Mouse (Mus musculus): Measurements from ENCODE around the gene Nxnl1.

Nxnl1 gene

DNA sequence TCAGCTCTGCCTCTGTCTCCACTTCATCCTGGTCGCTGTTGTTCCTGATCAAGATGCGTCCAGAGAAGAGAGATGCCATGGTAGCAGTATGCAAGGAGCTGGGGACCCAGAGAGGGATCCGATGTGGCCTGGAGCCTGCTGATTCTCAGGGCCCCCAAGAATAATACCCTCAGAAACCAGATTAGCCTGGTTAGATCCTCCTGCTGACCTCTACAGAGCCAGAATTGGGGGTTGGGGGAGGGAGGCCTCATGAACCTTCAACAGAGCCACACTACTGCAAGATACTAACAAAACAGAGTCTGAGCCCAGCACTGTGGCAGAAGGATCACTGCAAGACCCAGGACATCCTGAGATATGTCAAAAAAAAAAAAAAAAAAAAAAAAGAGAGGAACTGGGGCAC, at the start of gene Nxnl1:
TSS of gene Nxnl1 (minus strand) at position 101 of the 400 bp plus-strand sequence.
- DNase-seq: no peak

DNA sequence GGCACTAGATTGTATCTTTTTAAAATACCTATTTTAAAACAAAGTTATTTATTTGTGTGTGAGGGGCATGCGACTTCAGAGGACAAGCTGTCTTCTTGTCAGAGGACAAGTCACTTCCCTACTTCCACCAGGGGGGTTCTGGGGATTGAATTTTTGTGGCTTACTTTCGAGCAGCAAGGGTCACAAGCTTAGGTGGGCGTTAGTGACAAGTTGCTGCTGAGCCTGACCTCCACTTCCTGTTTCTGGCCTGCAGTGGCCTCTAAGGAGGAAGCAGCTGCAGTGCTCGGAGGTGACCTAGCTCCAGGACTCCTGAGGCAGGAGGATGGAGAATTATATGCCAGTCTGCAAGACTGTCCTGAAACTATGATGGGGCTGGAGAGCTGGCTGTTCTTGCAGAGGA, 47.0 kb upstream of the Nxnl1 start:
- DNase-seq: no peak

DNA sequence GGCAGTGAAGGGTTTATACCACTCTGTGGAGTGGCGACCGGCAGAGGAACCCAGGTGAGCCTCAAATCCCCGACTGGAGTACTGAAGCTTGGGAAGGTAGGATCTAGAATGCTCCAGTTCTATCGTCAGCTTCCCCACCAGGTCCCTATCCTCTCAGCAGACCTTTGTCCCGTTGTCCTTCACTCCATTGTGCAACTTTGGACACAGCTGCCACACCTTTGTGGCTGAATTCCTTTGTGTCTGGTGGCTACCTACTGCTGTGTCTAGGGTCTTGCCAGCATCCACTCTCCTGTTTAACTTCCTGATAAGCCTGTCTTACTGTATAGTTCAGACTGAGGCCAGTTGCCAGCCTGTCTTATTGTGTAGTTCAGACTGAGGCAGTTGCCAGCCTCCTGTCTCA, 45.7 kb upstream of the Nxnl1 start:
- DNase-seq: no peak

DNA sequence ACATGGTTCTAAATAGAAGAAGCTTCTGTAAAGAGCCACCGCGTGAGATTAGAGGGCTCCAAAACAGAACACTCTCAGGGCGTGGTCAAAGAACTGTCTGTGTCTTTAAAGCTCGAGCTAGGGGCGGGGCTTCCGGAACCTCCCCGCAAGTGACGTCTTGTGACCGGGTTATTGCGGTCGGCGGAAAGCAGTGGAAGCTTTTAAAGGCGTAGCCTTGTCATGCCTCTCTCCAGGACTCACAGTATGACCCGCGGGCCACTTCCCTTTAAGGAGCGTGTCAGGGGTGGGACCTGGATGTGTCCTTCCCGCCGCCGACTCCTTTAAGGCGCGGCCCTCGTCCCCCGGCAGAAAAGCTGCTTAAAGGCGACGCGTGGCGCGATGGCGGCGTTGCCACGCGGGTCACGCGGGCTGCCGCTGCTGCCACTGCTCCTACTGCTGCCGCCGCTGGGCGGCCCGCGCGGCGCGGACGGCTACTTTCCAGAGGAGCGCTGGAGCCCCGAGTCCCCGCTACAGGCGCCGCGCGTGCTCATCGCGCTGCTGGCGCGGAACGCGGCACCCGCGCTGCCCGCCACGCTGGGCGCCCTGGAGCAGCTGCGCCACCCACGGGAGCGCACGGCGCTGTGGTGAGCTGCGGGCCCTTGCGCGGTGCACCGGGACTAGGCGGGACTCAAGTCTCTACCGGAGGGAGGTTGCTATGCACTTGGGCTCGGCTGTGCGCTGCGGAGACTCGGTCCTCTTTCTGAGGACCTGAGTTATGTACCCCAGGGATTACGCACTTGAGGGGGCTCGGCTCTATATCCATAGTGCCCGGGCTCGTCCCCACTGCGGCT, 44.6 kb upstream of the Nxnl1 start, which contains the start of gene Colgalt1:
TSS of gene Colgalt1 (plus strand) at position 177 of the 830 bp plus-strand sequence.
- DNase-seq: peak; percentile 98 to 99

DNA sequence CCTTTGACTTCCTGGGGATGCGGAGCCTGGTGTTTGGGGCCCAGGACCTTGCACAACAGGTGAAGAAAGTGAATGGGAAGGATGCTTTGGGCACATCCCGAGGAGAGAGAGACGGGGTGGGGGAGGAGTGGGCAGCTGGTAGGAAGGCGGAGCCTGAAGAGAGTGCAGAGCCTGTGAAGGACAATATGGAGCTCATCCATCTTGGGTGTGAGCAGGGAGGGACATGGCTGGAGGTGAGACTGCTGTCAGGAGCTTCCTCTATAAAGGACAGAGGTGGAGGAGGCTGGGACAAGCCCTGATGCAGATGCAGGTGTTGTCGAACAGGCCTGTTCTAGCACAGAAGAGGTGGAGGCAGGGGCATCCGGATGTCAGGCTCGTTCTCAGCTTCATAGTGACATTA, 37.6 kb upstream of the Nxnl1 start:
- no peak for DNase-seq

DNA sequence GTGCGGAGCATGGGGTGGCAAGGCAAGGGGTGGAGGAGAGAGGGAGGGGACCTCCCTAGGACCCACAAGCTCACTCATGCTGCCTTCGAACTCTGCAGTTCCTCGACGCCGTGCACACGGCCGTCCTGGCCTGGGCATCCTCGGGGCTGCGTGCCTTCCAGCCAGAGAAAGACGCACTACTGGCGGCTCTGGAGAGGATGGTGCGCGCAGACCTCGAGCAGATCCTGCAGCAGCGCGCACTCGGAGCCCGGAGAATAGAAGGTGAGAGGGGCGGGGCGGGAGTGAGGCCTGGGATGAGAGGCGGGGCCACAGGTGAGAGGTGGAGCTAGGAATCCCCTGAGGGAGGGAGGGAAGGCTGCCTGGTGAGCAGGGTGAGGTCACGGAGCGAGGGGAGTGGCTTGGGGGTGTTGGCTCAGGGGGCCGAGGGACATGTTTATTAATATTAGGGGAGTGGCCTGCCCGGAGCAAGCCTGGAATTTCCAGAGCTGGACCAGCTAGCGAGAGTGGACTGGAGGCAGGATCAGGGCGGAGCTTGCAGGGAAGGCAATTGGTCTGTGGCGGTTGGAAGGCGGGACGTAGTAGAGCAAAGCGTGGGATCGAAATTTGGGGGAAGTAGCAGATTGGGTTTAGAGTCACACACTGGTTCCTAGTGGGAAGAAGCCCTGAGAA, 36.4 kb upstream of the Nxnl1 start:
- peak; percentile 92 to 94 for DNase-seq

DNA sequence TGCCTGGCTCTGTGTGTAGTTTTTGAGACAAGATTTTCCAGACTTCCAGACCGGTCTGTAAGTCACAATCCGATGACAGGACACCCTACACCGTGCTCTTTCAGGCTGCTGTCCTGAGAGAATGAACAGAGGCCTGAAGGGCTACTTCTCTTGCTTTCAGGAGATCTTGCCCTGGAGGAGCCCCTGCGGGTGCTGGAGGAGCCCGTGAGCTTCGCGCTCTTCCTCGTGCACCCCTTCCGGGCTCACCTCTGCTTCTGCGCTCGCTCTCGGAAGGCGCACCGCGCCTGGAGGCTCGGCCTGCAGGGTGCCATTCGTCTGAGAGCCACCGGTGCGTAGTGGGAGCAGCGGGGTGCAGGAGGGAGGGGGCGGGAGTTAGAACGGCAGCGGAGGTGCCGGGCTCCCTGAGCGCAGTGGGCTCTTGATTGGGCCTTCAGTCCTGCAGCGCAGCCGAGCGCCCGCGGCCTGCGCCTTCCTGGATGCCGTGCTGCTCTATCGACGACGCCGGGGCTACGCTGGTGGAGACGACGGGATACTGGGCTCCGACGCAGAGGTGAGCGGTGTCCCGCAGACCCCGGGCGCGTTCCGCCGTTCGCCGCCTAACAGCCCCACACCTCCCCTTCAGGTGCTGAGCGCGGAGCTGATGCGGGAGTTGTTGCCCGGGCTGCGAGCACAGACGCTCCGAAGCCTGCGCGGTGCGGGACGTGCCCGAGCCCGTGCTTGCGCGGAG, 35.7 kb upstream of the Nxnl1 start:
- no peak for DNase-seq

DNA sequence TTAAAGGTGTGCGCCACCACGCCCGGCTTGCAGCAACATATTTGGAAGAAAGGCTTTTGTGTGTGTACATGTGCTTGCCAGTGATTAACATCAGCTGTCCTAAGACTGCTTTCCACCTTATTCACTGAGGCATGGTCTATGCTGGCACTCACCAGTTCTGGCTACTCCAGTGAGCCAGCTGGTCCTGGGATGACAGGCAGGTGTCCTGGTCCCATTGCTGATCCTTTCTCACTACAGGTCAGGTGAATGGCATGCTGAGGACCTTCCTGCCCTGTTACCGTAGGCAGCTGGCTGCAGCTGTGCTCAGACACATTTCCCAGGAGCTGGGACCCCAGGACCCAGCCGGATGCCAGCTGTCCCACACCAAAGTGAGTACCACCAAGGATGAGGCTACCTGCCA, 32.4 kb upstream of the Nxnl1 start:
- no peak for DNase-seq

DNA sequence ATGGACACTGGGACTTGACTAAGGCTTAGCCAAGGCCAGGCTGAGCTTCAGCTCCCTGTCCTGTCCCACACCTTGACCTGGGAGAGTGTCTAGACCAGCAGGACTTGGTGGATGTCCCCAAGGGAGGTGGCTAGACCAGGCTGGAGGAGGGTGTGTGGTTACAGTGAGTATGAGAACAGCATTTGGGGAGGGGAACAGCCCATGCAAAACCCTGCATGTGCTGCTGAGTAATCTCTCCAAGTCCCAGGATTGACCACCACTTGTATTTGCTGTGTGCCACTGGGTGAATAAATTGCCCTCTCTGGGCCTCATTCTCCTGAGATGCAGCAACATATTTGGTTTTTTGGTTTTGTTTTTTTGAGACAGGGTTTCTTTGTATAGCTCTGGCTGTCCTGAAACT, 32.0 kb upstream of the Nxnl1 start:
- DNase-seq: no peak

DNA sequence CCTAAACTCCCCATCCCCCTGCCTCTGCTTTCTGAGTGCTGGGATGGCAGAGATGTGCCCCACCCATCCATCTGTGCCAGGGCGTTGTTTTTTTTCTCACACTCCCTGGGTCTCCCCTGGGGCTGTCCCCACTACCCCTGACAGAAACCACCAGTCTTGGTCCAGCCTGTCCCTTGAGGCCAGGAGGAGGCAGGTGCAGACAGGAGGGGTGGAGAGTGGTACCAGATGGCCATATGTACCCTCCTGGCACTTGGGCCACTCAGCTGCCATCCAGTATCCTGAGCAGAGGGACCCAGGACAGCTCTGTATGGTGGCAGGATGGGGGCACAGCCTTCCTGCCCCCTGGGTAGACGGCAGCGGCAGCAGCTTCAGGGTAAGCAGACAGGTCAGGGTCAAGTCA, 31.1 kb upstream of the Nxnl1 start, which contains the start of gene Fam129c:
TSS of gene Fam129c (plus strand) at position 198 of the 400 bp plus-strand sequence.
- DNase-seq: no peak

DNA sequence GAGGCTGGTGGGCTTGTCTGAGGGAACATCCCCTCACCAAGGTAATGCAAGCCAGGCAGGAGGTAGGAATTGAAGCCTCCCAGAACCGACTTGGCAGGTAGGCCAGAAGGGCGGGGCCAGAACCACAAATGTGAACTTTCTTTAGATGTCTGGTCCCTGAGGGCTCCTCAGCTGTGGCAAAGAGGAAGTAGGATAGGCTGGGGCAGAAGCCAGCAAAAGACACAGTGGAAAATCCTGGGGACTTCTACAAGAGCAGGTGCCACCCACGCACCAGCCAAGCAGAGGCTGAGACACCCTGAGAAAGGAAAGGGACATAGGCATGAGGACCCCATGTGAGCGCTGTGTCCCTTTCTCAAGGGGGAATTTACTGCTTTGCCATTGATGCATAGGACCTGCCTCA, 30.4 kb upstream of the Nxnl1 start:
- DNase-seq: no peak

DNA sequence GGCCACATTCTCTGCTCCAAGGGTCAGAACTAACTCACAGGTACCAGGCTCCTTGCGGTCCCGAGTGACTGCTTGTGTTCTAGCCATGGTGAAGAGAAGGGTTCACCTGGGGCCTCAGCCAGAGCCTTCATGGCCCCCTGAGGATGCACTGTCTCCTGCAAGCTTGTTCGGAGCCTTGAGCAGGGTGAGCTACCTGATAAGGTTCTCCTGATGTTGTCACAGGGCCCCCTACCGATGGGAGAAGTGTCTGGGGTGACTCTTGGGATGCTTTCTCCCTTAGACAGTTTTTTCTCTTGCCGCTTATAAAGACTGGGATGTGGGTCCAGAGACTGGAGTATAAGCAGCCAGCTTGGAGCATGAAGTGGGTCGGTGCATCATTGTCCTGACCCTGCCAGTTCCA, 30.0 kb upstream of the Nxnl1 start:
- no peak for DNase-seq

DNA sequence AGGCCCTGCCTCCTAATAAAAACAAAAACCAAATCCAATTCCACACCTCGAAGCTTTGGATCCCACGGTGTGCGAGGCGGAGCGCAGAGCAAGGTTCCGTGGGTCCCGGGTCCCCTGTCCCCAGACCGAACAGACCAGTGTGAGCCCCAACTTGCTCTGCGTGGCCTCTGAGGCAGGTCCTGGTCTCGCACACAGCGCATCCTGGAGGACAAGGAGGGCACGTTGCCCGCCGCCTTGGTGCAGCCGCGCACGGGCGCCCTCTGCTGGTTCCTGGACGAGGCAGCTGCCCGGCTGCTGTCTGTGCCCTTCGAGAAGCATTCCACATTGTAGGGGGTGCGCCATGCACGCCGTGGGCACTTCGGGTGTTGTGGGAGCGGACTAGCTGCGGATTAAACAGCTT, 29.5 kb upstream of the Nxnl1 start:
- peak; percentile 88 to 97 for DNase-seq

DNA sequence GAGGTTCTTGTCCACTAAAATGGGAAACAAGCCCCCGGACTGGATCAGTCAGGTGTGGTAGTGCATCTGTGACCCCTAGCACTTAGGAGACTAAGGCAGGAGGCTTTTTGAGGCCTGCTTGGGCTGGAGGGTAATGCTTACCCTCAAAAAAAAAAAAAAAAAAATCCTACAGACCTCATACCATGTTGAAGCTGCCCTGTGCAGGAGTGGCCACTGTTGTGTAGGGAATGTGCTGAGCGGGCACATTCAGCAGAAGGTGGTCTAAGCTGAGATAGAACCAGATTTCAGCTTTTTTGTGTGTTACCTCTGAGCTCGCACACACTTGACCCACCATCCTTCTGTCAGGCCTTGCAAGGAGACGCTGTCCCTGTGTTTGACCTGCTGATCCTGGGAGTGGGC, 27.9 kb upstream of the Nxnl1 start:
- DNase-seq: no peak

DNA sequence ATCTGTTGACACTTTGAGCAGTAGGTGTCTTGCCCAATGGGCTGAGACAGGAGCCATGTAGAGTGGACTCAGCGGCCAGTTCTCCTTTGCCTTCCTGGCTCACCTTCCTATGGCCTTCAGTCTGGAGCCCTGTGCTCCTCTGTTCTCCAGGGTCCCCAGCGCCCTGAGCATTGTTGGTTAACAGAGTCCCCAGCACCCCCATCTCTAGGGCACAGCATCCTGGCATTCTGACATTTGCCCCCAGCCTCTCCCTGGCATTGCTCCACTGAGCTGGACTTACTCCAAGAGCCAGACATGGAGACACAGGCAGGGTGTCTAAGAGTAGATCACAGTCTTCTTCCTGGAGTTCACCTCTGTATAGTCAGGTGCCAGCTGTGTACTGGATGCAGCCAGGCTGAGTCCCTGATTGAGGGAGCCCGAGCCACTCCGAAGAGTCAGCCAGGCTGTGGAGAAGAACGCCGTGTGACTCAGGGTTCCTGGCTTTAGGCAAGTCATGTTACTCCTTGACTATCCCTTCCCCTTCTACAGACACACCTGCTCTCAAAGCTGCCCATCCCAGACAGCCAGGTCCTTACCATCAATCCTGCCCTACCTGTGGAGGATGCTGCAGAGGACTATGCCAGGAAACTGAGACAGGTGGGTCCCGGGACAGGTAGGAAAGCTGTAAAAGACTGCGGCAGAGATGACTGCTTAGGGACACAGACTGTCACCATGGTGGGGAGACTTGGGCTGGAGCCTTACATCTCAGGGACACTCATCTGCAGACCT, 27.3 kb upstream of the Nxnl1 start:
- peak; percentile 30 to 40 for DNase-seq

DNA sequence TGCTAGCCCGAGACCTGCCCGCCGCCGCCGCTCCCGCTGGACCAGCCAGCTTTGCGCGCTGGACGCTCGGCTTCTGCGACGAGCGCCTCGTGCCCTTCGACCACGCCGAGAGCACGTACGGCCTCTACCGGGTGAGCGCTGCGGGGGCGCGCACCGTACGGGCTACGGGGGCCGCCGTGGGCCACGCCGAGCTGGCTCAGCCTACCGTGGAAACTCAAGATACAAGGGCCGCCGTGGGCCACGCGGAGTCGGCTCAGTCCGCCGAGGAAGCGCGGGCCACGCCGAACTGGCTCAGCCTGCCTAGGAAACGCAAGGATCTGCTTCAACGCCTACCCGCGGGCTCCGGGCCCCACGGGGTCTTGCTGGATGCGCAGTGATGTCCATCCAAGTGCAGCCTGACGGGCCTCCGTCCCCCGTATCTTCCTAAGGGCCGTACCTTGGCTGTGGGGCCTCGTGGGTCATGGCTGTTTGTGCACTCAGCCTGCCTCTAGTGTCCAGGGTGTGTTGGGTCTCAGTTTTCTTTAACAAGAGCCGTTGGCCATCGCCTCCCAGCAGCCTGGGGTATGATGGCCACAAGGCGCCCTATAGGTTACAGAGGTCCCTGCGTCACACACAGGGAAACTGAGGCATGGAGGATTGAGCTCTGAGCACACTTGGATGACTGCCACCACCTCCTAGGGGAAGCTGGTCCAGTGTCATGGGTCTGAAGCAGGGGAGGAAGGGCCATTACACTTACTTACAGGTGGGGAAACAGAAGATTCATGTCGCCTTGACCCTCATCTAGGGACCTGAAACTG, 26.2 kb upstream of the Nxnl1 start:
- peak; percentile 84 to 89 for DNase-seq

DNA sequence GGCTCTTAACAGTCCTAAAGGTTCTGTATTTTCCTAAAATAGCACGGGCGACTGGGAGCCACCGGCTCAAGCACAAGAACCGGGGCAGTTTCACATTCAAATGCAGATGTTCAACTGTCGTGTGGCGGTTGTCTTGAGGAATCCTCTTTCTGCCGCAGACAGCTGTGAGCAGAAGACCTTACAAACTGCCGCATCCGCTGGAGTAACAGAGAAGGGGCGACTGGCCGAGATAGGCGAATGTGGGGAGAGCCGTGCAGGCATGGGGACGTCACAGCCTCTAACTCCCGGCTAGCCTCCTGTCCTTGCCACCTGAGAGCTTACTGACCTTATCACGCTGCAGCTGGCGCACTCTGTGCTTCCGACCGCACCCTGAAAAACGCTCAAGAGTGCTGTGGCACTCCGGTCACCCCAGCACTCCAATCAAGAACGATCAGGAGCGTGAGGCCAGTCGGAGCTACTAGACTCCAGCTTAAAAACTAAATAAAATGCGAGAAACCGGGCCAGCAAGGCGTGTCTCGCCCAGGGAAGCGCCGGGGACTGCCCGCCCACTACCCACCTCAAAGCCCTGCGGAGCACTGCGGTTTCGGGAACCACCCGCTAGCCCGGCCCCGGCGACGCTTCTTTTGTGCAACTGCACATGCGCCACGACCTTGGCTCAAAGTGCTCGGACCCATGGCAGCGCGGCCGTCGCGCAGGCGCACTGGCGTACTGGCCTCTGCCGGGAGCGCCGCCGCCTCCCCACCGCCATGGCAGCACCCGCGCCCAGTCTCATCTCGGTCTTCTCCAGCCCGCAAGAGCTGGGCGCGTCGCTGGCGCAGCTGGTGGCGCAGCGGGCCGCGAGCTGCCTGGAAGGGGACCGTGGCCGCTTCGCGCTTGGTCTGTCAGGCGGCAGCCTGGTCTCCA, 25.3 kb upstream of the Nxnl1 start, which contains the start of gene Pgls:
TSS of gene Pgls (plus strand) at position 706 of the 903 bp plus-strand sequence.
- peak; percentile 97 to 98 for DNase-seq

DNA sequence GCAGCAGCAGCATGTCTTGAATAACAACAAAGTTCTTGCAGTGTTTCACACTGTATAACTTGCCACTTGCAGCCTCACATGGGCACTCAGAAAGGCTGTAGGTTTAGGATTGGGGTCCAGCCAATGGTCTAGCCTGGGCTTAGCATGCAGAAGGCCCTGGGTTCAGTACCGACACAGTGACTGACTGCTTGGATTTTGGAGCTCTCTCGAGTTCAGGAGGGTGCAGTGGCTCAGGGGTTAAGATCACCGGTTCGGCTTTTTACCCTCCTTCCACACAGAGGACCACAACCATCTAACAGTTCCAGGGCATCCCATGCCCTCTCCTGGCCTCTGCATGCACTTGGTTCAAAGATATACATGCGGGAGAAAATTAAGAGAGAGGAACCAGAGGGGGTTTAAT, 24.6 kb upstream of the Nxnl1 start:
- no peak for DNase-seq

DNA sequence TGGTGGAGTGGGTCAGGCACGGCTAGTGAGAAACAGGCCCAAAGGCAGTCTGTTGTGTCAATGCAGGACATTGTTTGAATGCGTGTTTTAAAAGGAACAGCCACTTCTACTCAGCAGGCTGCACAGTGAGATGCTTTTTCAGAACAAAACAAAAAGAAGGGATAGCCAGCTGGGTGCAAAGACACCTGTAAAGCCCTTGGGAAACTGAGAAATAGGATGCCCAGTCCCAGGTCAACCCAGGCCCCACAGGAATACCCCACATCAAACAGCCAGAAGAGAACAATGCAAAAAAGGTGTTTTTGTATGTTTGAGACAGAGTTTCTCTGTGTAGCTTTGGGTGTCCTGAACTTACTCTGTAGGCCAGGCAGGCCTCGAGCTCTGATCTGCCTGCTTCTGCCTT, 22.4 kb upstream of the Nxnl1 start:
- no peak for DNase-seq

DNA sequence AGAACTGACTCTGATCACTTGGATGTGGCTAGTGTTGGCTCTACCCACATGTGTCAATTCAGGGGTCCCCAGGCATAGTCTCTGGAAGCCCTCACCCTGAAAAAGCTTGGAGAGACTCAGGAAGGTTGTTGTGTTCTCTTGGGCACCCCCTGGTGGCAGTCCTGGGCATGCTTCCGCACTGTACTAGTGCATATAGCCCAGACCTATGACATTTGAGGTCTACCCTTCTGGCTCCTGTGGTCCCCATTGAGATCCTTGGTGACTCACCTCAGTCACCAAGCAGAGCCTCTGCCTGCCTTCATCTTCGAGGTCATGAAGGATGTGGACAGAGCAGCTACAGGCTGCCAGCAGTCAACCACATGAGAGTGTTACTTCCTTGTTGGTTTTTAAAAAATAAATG, 20.5 kb upstream of the Nxnl1 start:
- DNase-seq: peak; percentile 61 to 84

DNA sequence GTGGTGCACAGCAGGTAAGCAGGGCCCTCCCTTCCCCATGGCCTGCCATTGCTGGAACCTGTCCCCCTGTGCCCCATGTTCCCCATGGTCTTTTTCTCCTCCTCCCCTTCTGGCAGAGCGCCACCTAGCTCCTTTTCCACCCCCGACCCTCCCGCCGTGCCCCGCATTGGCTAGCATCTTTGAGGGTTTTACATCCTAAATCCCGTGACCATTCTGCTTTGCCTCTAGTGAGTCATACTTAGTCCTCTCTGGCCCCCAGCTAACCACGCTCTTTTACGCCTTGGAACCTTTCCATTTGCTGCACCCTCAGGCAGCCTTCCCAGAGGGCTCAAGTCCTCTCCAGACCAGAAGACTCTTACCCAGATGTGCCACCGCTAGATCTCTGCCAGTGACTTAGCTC, 13.8 kb upstream of the Nxnl1 start:
- no peak for DNase-seq
